Mouse (Mus musculus): ENCODE measurements at regions not wholly inside any gene's neighbourhood (a gene's known extent, or its start where the extent isn't known, plus 50 kb on each side); places are given as distances from the start of the nearest gene placed in this dataset.
"Not testable (repeated sequence)": the region's sequence is repeated elsewhere in the genome, so short reads cannot be mapped to it uniquely, and the experiment has no call there.

GRCm38 (mm10) chr4:27529565-27529964, 1182.9 kb upstream of the Manea start:
- no peak for DNase-seq (ENCODE audit: low spot score in 2 of 2)

- DNase-seq (ENCODE audit: low spot score in 2 of 2), result no peak
Measured at GRCm38 (mm10) chr4:27520295-27520694, 1173.6 kb upstream of the Manea start.

- no peak for DNase-seq (ENCODE audit: low spot score in 2 of 2)
Measured at GRCm38 (mm10) chr4:27504829-27505804, 1158.4 kb upstream of the Manea start.

- no peak for DNase-seq (ENCODE audit: low spot score in 2 of 2)
Measured at GRCm38 (mm10) chr4:27497926-27498325, 1151.2 kb upstream of the Manea start.

GRCm38 (mm10) chr4:27497274-27497673, 1150.6 kb upstream of the Manea start:
- no peak for DNase-seq (ENCODE audit: low spot score in 2 of 2)

GRCm38 (mm10) chr4:27491312-27491711, 1144.6 kb upstream of the Manea start:
- DNase-seq (ENCODE audit: low spot score in 2 of 2), result no peak

- no peak for DNase-seq (ENCODE audit: low spot score in 2 of 2)
Measured at GRCm38 (mm10) chr4:27449901-27450300, 1103.2 kb upstream of the Manea start.

- no peak for DNase-seq (ENCODE audit: low spot score in 2 of 2)
Measured at GRCm38 (mm10) chr4:27446310-27446709, 1099.6 kb upstream of the Manea start.

GRCm38 (mm10) chr4:27429210-27429789, 1082.6 kb upstream of the Manea start:
- DNase-seq (ENCODE audit: low spot score in 2 of 2), result no peak

- peak; percentile 18 to 30 for DNase-seq (ENCODE audit: low spot score in 2 of 2)
Measured at GRCm38 (mm10) chr4:27425902-27426301, 1079.2 kb upstream of the Manea start.

- DNase-seq (ENCODE audit: low spot score in 2 of 2), result no peak
Measured at GRCm38 (mm10) chr4:27423846-27424245, 1077.2 kb upstream of the Manea start.

GRCm38 (mm10) chr4:27418517-27418916, 1071.8 kb upstream of the Manea start:
- DNase-seq (ENCODE audit: low spot score in 2 of 2), result no peak

GRCm38 (mm10) chr4:27384941-27385340, 1038.2 kb upstream of the Manea start:
- DNase-seq (ENCODE audit: low spot score in 2 of 2), result not testable (repeated sequence)

GRCm38 (mm10) chr4:27346892-27347291, 1000.2 kb upstream of the Manea start:
- DNase-seq (ENCODE audit: low spot score in 2 of 2), result no peak

GRCm38 (mm10) chr4:27333279-27333678, 986.6 kb upstream of the Manea start:
- DNase-seq (ENCODE audit: low spot score in 2 of 2), result no peak

All from right cerebral cortex, adult 2 months (tissue).